Mouse (Mus musculus) CD4-positive, CD25-positive, alpha-beta regulatory T cell, adult 9 weeks (primary cell): ENCODE measurements around the gene Mrps11. TPM values are rescaled to one million over a fixed set of nuclear protein-coding genes. Genes with fewer than 3 reads are reported as not detected.

ENCODE experiments used
- polyA plus RNA-seq: library from polyadenylated mRNA; unstranded; fragments of 100-300 nt; shearing (Covaris generic); gene quantifications from one replicate; pipeline ENCODE4 v1.2.1, GENCODE M21; 2017

The Mrps11 gene
- polyA plus RNA-seq: 62.0 TPM

GRCm38 (mm10) chr7:78782639-78783581 is at the start of gene Mrps11, which contains the start of gene Mrpl46:
Gene Mrps11, plus strand, starts transcription at chr7:78783119.
Gene Mrpl46, minus strand, starts transcription at chr7:78783531.

GRCm38 (mm10) chr7:78737614-78738210 is 45.2 kb upstream of the Mrps11 start, which contains the start of gene Ntrk3:
Gene Ntrk3, minus strand, starts transcription at chr7:78738012.

Other genes with a start within 250 kb of the Mrps11 start
- gene Ntrk3, start 45.1 kb upstream of the Mrps11 start, polyA plus RNA-seq: 20.3 TPM
- 69.2 TPM for gene Mrpl46, start 412 bp downstream of the Mrps11 start, polyA plus RNA-seq
- gene Det1, start 64.1 kb downstream of the Mrps11 start, polyA plus RNA-seq: 33.2 TPM
- gene Aen, start 112.7 kb downstream of the Mrps11 start, polyA plus RNA-seq: 50.1 TPM
- gene Isg20, start 130.3 kb downstream of the Mrps11 start, polyA plus RNA-seq: 117 TPM